Mouse (Mus musculus): ENCODE measurements around the gene Cdkl3. TPM values are rescaled to one million over a fixed set of nuclear protein-coding genes. Genes with fewer than 3 reads are reported as not detected.

Gene Cdkl3
- polyA plus RNA-seq, 1 experiment from 2014 or later: 4.8 TPM

DNA sequence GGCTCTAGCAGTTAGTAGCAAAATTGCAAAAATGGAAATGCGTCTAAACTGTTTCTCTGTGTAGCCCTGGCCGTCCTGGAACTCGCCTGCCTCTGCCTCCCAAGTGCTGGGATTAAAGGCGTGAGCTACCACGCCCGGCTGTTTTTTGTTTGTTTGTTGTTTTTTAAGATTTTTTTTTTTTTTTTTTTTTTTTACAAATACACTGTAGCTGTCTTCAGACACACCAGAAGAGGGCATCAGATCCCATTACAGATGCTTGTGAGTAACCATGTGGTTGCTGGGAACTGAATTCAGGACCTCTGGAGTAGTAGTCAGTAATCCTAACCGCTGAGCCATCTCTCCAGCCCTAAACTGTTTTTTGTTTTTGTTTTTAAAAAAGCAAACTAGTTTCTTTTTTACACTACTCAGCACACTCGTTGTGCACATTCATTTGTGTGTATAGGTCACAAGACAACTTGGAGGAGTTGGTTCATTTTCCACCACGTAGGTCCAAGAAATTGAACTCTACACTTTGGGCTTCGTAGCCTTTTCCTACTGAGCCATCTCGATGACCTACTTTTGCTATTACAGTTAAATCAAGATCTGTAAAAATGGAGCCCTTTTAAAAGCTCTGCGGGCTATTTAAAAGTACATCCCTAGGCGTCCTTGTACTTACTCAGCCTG, 1.0 kb upstream of the Cdkl3 start:
- WGBS: 72% methylated on average over 13 of the region's 13 CpGs
- H3K9ac ChIP-seq (ENCODE audit: low read length): peak overlapping the region; percentile 74; the same call in 1 of the 2 replicates
- ATAC-seq (ENCODE audit: low FRiP score, low TSS enrichment): no peak

DNA sequence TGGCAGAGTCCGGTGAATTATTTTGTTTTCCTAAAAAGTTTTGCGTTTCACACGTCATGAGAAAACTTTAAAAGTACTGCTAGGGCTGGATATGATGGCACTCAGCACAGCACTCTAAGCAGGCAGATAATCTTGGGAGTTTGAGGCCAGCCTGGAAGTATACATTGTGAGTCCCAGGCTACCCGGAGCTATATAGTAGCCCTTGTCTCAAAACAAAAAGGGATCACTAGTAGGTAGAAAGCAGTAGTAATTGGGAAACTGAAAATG, 583 bp upstream of the Cdkl3 start:
- DNase-seq (ENCODE audit: low spot score): no peak
- Histone ChIP-seq H3K4me3 (ENCODE audit: low read depth, low read length) (peak overlapping the region; percentile 73), H3K27me3 (ENCODE audit: control insufficient read depth, insufficient read depth, low read length) (no peaks in the 10 kb centered on the region), H3K9ac (ENCODE audit: low read length) (peak overlapping the region; percentile 74; the same call in 1 of the 2 replicates), H3K9me3 (ENCODE audit: control insufficient read depth, low read length) (no peaks in the 10 kb centered on the region), H3K4me1 (replicated peaks; ENCODE audit: control insufficient read depth, insufficient read depth) (peaks cover under 1% of the 10 kb centered on the region; the same call in 1 of the 2 replicates), H3K27ac (replicated peaks) (peak overlapping the region; percentile 95), H3K36me3 (ENCODE audit: control insufficient read depth, insufficient read depth, low read length) (no peaks in the 10 kb centered on the region), H3K4me2 (replicated peaks; ENCODE audit: low read depth) (peak overlapping the region; percentile 67)
- ATAC-seq (ENCODE audit: low FRiP score, low TSS enrichment): no peak
- WGBS: 14% methylated on average over 4 of the region's 4 CpGs
- TF ChIP-seq CTCF (IDR thresholded peaks at IDR 0.05; ENCODE audit: low read depth): no peak
- TF ChIP-seq EP300 (optimal IDR thresholded peaks at IDR 0.05): no peak

More for the DNA sequence above, 1.0 kb upstream of the Cdkl3 start:
- Histone ChIP-seq H3K36me3 (ENCODE audit: control insufficient read depth, insufficient read depth, low read length) (no peaks in the 10 kb centered on the region), H3K4me1 (replicated peaks; ENCODE audit: control insufficient read depth, insufficient read depth) (peaks cover 2% of the 10 kb centered on the region; the same call in 1 of the 2 replicates), H3K9me3 (ENCODE audit: control insufficient read depth, low read length) (no peaks in the 10 kb centered on the region), H3K4me3 (ENCODE audit: low read depth, low read length) (0 out of 2 replicates have a peak overlapping the region, but pooled peaks have one; percentile 73), H3K4me2 (replicated peaks; ENCODE audit: low read depth) (peak overlapping the region; percentile 67), H3K27me3 (ENCODE audit: control insufficient read depth, insufficient read depth, low read length) (no peaks in the 10 kb centered on the region), H3K27ac (replicated peaks) (peak overlapping the region; percentile 95)
- TF ChIP-seq EP300 (optimal IDR thresholded peaks at IDR 0.05): no peak
- no peak; the same call in 1 of the 2 replicates for TF ChIP-seq CTCF (IDR thresholded peaks at IDR 0.05; ENCODE audit: low read depth)
- DNase-seq (ENCODE audit: low spot score): no peak

DNA sequence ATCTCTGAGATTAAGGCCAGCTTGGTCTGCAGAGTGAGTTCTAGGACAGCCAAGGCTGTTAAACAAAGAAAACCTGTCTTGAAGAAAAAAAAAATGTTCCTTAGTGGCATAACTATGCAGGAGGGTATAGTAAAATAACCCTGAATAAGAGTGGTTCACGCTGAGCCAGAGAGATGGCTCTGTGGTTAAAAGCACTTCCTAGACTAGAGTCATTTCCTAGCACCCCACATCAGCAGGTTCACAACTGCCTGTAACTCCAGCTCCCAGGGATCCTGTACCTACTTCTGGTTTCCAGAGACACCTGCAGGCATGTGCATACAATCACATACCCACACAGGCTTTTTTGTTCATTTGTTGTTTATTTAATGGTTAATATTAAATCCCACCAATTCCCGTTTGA, 1.6 kb downstream of the Cdkl3 start:
- no peak for TF ChIP-seq EP300 (optimal IDR thresholded peaks at IDR 0.05)
- peak; percentile 37; the same call in 1 of the 2 replicates for TF ChIP-seq CTCF (IDR thresholded peaks at IDR 0.05; ENCODE audit: low read depth)
- DNase-seq (ENCODE audit: low spot score) (peak; percentile 23), ATAC-seq (ENCODE audit: low FRiP score, low TSS enrichment) (no peak)
- H3K27me3 ChIP-seq (ENCODE audit: control insufficient read depth, insufficient read depth, low read length): no peaks in the 10 kb centered on the region
- H3K4me1 ChIP-seq (replicated peaks; ENCODE audit: control insufficient read depth, insufficient read depth): no peaks in the 10 kb centered on the region; the same call in 1 of the 2 replicates
- no peak overlapping the region for H3K4me2 ChIP-seq (replicated peaks; ENCODE audit: low read depth)
- WGBS: 45% methylated on average over 2 of the region's 2 CpGs
- H3K9ac ChIP-seq (ENCODE audit: low read length): no peak overlapping the region
- no peaks in the 10 kb centered on the region for H3K9me3 ChIP-seq (ENCODE audit: control insufficient read depth, low read length)
- no peak overlapping the region for H3K27ac ChIP-seq (replicated peaks)
- H3K36me3 ChIP-seq (ENCODE audit: control insufficient read depth, insufficient read depth, low read length): no peaks in the 10 kb centered on the region
- no peak overlapping the region for H3K4me3 ChIP-seq (ENCODE audit: low read depth, low read length)

DNA sequence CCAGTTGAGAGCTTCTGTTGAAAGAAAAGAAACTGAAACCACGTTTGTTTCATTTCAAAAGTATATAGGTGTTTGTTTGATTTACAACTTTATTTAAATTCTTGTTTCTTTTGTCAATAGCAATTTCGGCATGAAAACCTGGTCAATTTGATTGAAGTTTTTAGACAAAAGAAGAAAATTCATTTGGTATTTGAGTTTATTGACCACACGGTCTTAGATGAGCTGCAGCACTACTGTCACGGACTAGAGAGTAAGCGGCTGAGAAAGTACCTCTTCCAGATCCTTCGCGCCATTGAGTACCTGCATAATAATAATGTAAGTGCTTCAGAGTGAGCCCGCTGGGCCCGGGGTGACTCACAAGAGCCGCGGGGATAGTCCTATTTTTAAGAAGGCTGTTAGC, 7.0 kb downstream of the Cdkl3 start:
- Histone ChIP-seq H3K9me3 (ENCODE audit: control insufficient read depth, low read length) (no peaks in the 10 kb centered on the region), H3K27ac (replicated peaks) (no peak overlapping the region), H3K9ac (ENCODE audit: low read length) (no peak overlapping the region), H3K27me3 (ENCODE audit: control insufficient read depth, insufficient read depth, low read length) (no peaks in the 10 kb centered on the region), H3K4me1 (replicated peaks; ENCODE audit: control insufficient read depth, insufficient read depth) (no peaks in the 10 kb centered on the region), H3K4me3 (ENCODE audit: low read depth, low read length) (no peak overlapping the region), H3K4me2 (replicated peaks; ENCODE audit: low read depth) (no peak overlapping the region), H3K36me3 (ENCODE audit: control insufficient read depth, insufficient read depth, low read length) (no peaks in the 10 kb centered on the region)
- ATAC-seq (ENCODE audit: low FRiP score, low TSS enrichment): no peak
- 82% methylated on average over 11 of the region's 11 CpGs for WGBS
- TF ChIP-seq CTCF (IDR thresholded peaks at IDR 0.05; ENCODE audit: low read depth): no peak
- TF ChIP-seq EP300 (optimal IDR thresholded peaks at IDR 0.05): no peak
- DNase-seq (ENCODE audit: low spot score): no peak

DNA sequence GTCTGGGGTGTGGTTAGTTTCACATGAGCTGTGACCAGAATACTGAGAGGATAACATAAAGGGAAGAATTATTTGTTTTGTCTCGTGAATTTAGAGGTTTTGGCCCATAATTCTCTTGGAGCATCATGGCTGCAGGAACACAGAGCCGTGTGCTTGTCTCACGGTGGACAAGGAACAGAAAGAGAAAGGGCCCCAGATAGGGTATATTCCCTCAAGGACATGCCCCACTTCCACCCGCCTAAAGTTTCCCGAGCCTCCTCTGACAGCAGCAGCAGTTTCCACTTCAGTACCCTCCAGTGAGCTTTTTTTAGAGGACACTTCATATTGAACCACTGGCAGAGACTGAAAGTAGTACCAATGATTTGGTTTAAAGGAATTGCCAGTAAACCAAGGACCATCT, 7.5 kb downstream of the Cdkl3 start:
- 77% methylated on average over 5 of the region's 5 CpGs for WGBS
- H3K4me2 ChIP-seq (replicated peaks; ENCODE audit: low read depth): no peak overlapping the region
- ATAC-seq (ENCODE audit: low FRiP score, low TSS enrichment): no peak

DNA sequence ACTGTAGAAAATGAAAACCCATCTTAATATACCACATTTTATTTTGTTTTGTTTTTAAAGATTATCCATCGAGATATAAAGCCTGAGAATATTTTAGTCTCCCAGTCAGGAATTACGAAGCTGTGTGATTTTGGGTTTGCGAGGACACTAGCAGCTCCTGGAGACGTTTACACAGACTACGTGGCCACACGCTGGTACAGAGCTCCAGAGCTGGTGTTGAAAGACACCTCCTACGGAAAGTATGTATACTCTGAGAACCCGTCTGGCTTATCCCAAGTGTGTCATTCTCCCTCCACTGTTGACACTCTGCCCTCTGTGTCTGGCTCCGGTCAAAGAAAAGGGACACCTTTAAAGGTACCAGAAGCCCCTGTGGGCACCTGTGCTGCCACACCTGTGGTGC, 14.2 kb downstream of the Cdkl3 start:
- TF ChIP-seq EP300 (optimal IDR thresholded peaks at IDR 0.05) (no peak), CTCF (IDR thresholded peaks at IDR 0.05; ENCODE audit: low read depth) (no peak)
- Histone ChIP-seq H3K9me3 (ENCODE audit: control insufficient read depth, low read length) (no peaks in the 10 kb centered on the region), H3K27me3 (ENCODE audit: control insufficient read depth, insufficient read depth, low read length) (no peaks in the 10 kb centered on the region), H3K4me1 (replicated peaks; ENCODE audit: control insufficient read depth, insufficient read depth) (no peaks in the 10 kb centered on the region), H3K36me3 (ENCODE audit: control insufficient read depth, insufficient read depth, low read length) (no peaks in the 10 kb centered on the region), H3K9ac (ENCODE audit: low read length) (no peak overlapping the region), H3K4me2 (replicated peaks; ENCODE audit: low read depth) (no peak overlapping the region), H3K4me3 (ENCODE audit: low read depth, low read length) (no peak overlapping the region), H3K27ac (replicated peaks) (no peak overlapping the region)
- WGBS: 69% methylated on average over 9 of the region's 9 CpGs
- no peak for DNase-seq (ENCODE audit: low spot score)
- no peak for ATAC-seq (ENCODE audit: low FRiP score, low TSS enrichment)

More for the DNA sequence above, 7.5 kb downstream of the Cdkl3 start:
- Histone ChIP-seq H3K27me3 (ENCODE audit: control insufficient read depth, insufficient read depth, low read length) (no peaks in the 10 kb centered on the region), H3K27ac (replicated peaks) (no peak overlapping the region), H3K9ac (ENCODE audit: low read length) (no peak overlapping the region), H3K36me3 (ENCODE audit: control insufficient read depth, insufficient read depth, low read length) (no peaks in the 10 kb centered on the region), H3K9me3 (ENCODE audit: control insufficient read depth, low read length) (no peaks in the 10 kb centered on the region), H3K4me1 (replicated peaks; ENCODE audit: control insufficient read depth, insufficient read depth) (no peaks in the 10 kb centered on the region), H3K4me3 (ENCODE audit: low read depth, low read length) (no peak overlapping the region)
- TF ChIP-seq CTCF (IDR thresholded peaks at IDR 0.05; ENCODE audit: low read depth): no peak
- no peak for TF ChIP-seq EP300 (optimal IDR thresholded peaks at IDR 0.05)
- DNase-seq (ENCODE audit: low spot score): no peak

All from stomach, postnatal 0 days (tissue).